Mouse (Mus musculus) kidney, postnatal 0 days (tissue): ENCODE data around the gene Gpr141. TPM values are rescaled to one million over a fixed set of nuclear protein-coding genes. Genes with fewer than 3 reads are reported as not detected.
"Not testable (repeated sequence)": the region's sequence is repeated elsewhere in the genome, so short reads cannot be mapped to it uniquely, and the experiment has no call there.

Experiments used
- ATAC-seq: fragments of 200-750 bp; cut with Nextera tagmentation; replicated peaks from 2 replicates; pipeline ENCODE4 v1.8.0; 2017; ENCODE audit warnings: low read depth, moderate number of reproducible peaks, moderate TSS enrichment, moderate library complexity; ENCODE audit not compliant: low FRiP score
- DNase-seq: peaks from one replicate; pipeline ENCODE4 v3.0.0-alpha.2; 2016; ENCODE audit warnings: low spot score
- H3K27ac ChIP-seq: fragments of 300-500 bp; sonication (generic); 2 replicates; pipeline ENCODE4 v1.5.1; 2014; ENCODE audit warnings: mild to moderate bottlenecking
- H3K27me3 ChIP-seq: fragments of 300-500 bp; sonication (generic); 2 replicates; pipeline ENCODE4 v1.6.1; 2014; ENCODE audit warnings: low read length, mixed read lengths; ENCODE audit not compliant: insufficient read depth
- H3K36me3 ChIP-seq: fragments of 300-500 bp; sonication (generic); 2 replicates; pipeline ENCODE4 v1.6.1; 2014; ENCODE audit warnings: low read length, mixed read lengths; ENCODE audit not compliant: insufficient read depth
- H3K4me1 ChIP-seq: fragments of 300-500 bp; sonication (generic); replicated peaks from 2 replicates; pipeline ENCODE4 v1.6.1; 2014; ENCODE audit warnings: antibody characterized with exemption, low read length, mixed read lengths; ENCODE audit not compliant: insufficient read depth
- H3K4me2 ChIP-seq: fragments of 300-500 bp; sonication (generic); 2 replicates; pipeline ENCODE4 v1.6.1; 2014; ENCODE audit warnings: mild to moderate bottlenecking, low read length, moderate library complexity, mixed read lengths
- H3K4me3 ChIP-seq: fragments of 300-500 bp; sonication (generic); replicated peaks from 2 replicates; pipeline ENCODE4 v1.5.1; 2014; ENCODE audit warnings: low read depth, low read length
- H3K9ac ChIP-seq: fragments of 300-500 bp; sonication (generic); 2 replicates; pipeline ENCODE4 v1.6.1; 2014; ENCODE audit warnings: low read depth, low read length
- H3K9me3 ChIP-seq: fragments of 300-500 bp; sonication (generic); replicated peaks from 2 replicates; pipeline ENCODE4 v1.6.1; 2016; ENCODE audit warnings: low read length, inconsistent platforms, mixed read lengths
- CTCF ChIP-seq: IDR thresholded peaks from 2 replicates; pipeline ENCODE4 v1.5.1; 2016; ENCODE audit warnings: antibody characterized with exemption, low read depth, mild to moderate bottlenecking, moderate library complexity
- WGBS: fragments of 180-500 bp; shearing (Covaris S2); extraction: QIAGEN DNeasy Blood & Tissue Kit; methylation state at CpG from one replicate; pipeline ENCODE4 v1.1.7; 2014; 5-methylcytosine and 5-hydroxymethylcytosine counted together
- polyA plus RNA-seq: library from polyadenylated mRNA; unstranded; fragments of >200 nt; fragmentation: Nextera tagmentation; extraction: Ambion mirVana; gene quantifications from 2 replicates; pipeline ENCODE4 v1.2.1, GENCODE M21; 2015

Gpr141 gene
- polyA plus RNA-seq, 1 experiment from 2014 or later, result 0.13 TPM

DNA sequence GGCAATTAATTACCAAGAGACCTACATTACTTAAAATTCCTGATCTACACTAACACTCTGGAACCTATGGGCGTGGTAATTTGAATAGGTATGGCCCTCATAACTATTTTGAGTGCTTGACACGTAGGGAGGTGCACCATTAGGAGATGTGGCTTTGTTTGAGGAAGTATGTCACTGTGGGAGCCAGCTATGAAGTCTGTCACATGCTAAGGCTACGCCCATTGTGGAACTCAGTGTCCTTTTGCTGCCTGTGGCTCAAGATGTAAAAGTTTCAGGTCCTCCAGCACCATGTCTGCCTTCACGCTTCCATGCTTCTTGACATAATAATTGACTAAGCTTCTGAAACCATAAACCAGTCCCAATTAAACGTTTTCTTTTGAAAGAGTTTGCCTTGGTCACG lies 29.6 kb downstream of the Gpr141 start:
- ATAC-seq, result no peak
- WGBS, result 55% methylated on average over 6 of the region's 6 CpGs
- Histone ChIP-seq H3K27ac (no peak overlapping the region), H3K36me3 (no peaks in the 10 kb centered on the region), H3K4me3 (no peak overlapping the region), H3K9ac (no peak overlapping the region), H3K9me3 (no peaks in the 10 kb centered on the region), H3K27me3 (no peaks in the 10 kb centered on the region), H3K4me2 (no peak overlapping the region), H3K4me1 (no peaks in the 10 kb centered on the region)
- no peak for TF ChIP-seq CTCF
- DNase-seq, result peak; percentile 1

DNA sequence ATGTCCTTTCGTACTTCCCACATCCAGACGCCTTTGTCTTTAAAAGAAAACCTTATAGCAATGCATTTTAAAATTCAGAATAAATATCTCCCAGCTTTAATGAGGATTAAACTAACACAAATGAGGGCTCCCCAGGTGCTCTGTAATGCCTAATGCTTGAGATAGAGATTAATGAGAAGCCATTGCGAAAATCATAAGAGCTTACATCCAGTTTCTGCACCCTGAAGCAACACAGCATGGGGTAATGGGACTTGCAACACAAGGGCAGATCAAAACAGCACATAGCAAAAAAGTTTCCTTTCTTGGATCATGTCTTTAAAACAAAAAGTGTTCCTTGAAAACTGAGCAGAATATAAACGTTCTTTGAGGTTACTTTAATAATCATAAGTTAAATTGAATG lies 30.3 kb downstream of the Gpr141 start:
- no peak overlapping the region for H3K27ac ChIP-seq
- H3K9ac ChIP-seq, result no peak overlapping the region
- no peaks in the 10 kb centered on the region for H3K36me3 ChIP-seq
- DNase-seq, result no peak
- H3K4me2 ChIP-seq, result no peak overlapping the region
- H3K9me3 ChIP-seq, result no peaks in the 10 kb centered on the region
- 85% methylated on average over 4 of the region's 4 CpGs for WGBS
- no peaks in the 10 kb centered on the region for H3K4me1 ChIP-seq
- H3K4me3 ChIP-seq, result no peak overlapping the region
- ATAC-seq, result no peak
- no peak for TF ChIP-seq CTCF
- H3K27me3 ChIP-seq, result no peaks in the 10 kb centered on the region

DNA sequence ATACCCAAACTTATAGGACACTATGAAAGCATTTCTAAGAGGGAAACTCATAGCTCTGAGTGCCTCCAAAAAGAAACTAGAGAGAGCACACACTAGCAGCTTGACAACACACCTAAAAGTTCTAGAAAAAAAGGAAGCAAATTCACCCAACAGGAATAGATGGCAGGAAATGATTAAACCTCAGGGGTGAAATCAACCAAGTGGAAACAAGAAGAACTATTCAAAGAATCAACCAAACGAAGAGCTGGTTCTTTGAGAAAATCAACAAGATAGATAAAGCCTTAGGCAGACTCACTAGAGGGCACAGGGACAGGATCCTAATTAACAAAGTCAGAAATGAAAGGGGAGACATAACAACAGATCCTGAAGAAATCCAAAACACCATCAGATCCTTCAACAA lies 36.1 kb downstream of the Gpr141 start:
- H3K36me3 ChIP-seq, H3K27ac ChIP-seq, H3K4me1 ChIP-seq, H3K4me3 ChIP-seq, H3K9me3 ChIP-seq, ATAC-seq, DNase-seq, H3K27me3 ChIP-seq, H3K4me2 ChIP-seq, H3K9ac ChIP-seq: not testable (repeated sequence)
- WGBS, result 35% methylated on average over 1 of the region's 1 CpGs

DNA sequence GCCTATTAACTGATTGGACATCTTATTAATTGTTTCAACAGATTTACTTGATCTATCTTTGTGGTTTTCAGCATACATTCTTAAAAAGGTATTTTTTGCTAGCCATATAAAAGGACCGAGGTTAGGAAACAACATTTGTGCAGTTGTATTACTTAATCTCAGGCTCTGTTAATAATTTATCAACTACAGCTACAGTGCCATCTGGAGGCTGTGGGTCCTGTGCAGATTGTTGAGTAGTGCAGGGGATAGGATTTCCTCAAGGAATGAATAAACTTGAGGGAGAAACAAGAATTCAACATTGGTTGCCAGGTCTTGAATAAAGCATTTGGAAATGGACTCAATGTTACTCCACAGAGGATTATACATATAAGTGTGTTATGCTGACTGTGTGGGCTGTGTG lies 53.9 kb downstream of the Gpr141 start:
- H3K9ac ChIP-seq, result no peak overlapping the region
- DNase-seq, result peak; percentile 4

DNA sequence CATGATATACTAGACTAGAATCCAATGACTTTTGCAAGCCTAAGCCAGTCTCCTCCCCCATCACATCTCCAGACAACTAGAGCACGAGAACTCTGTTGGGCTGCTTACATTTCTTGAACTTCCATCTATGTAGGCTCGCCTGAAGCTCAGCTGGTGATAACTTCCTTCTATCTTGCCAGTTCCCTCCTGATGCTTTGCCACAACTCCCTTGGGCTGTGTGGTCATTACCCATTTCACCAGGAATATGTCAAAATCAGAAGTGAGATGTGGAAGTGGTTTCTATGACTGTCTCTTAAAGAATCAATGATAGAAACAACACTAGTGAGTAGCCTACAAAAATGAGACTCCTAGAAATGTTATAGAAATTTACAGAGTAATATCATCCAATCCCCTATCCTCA lies 56.9 kb downstream of the Gpr141 start:
- H3K27ac ChIP-seq, result no peak overlapping the region
- H3K36me3 ChIP-seq, result no peaks in the 10 kb centered on the region
- no peak for ATAC-seq
- 72% methylated on average over 2 of the region's 2 CpGs for WGBS
- no peaks in the 10 kb centered on the region for H3K9me3 ChIP-seq
- H3K27me3 ChIP-seq, result no peaks in the 10 kb centered on the region
- no peaks in the 10 kb centered on the region for H3K4me1 ChIP-seq
- no peak for DNase-seq
- TF ChIP-seq CTCF, result no peak
- no peak overlapping the region for H3K4me2 ChIP-seq
- H3K4me3 ChIP-seq, result no peak overlapping the region
- H3K9ac ChIP-seq, result no peak overlapping the region

More for the DNA sequence above, 53.9 kb downstream of the Gpr141 start:
- no peak overlapping the region for H3K27ac ChIP-seq
- no peak overlapping the region for H3K4me2 ChIP-seq
- ATAC-seq, result no peak
- WGBS, result 66% methylated on average over 1 of the region's 1 CpGs
- no peak overlapping the region for H3K4me3 ChIP-seq
- no peaks in the 10 kb centered on the region for H3K4me1 ChIP-seq
- H3K9me3 ChIP-seq, result no peaks in the 10 kb centered on the region
- H3K27me3 ChIP-seq, result no peaks in the 10 kb centered on the region
- H3K36me3 ChIP-seq, result no peaks in the 10 kb centered on the region
- peak; percentile 35; the same call in 1 of the 2 replicates for TF ChIP-seq CTCF

DNA sequence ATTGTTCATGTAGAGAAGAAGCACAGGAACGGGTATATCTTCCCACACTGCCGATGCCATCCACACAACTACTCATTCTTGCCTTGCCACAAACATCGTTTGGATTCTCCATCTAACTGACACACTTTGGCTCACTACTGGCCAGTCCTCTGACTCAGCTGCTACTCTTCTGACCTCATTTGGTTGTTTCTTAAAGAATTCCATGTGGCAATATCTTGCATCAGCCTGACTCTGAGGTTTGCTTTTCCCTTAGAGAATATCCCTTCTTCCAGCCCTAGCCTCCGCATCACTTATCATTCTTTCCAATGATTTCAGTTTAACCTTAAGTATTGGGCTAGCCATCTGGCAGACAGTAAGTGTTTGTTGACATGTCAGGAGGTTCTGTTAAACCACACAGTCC lies 59.8 kb downstream of the Gpr141 start:
- Histone ChIP-seq H3K27ac (no peak overlapping the region), H3K4me3 (no peak overlapping the region), H3K9ac (no peak overlapping the region), H3K4me1 (no peaks in the 10 kb centered on the region), H3K36me3 (no peaks in the 10 kb centered on the region), H3K27me3 (no peaks in the 10 kb centered on the region), H3K4me2 (no peak overlapping the region), H3K9me3 (no peaks in the 10 kb centered on the region)
- DNase-seq (no peak), ATAC-seq (no peak)
- TF ChIP-seq CTCF, result no peak
- 93% methylated on average over 4 of the region's 4 CpGs for WGBS

DNA sequence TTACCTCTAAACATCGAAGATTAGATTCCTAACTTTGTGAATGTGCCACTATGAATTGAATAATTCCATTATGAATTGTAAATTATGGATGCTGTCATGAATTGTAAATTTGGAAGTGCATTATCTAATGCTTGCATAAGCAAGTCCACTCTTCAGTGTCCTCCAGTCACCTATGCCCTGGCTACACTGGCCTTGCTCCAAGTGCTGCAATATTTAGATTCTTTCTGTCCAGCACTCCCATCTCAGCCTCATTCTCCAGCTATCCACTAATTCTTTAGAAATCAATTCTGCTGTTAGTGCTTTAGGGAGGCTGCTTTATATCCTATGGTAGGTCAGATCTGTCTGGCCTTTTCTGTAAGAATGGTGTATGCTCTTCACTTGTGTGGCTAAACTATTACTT lies 60.8 kb downstream of the Gpr141 start:
- Histone ChIP-seq H3K4me2 (no peak overlapping the region), H3K27ac (no peak overlapping the region), H3K9ac (no peak overlapping the region), H3K9me3 (no peaks in the 10 kb centered on the region), H3K4me3 (no peak overlapping the region), H3K4me1 (no peaks in the 10 kb centered on the region), H3K36me3 (no peaks in the 10 kb centered on the region), H3K27me3 (no peaks in the 10 kb centered on the region)
- no peak for DNase-seq
- no peak for TF ChIP-seq CTCF
- no peak for ATAC-seq
- 94% methylated on average over 1 of the region's 1 CpGs for WGBS
